Mouse (Mus musculus) layer of hippocampus, adult 2 months (tissue): ENCODE data around the gene Elf1. TPM values are rescaled to one million over a fixed set of nuclear protein-coding genes. Genes with fewer than 3 reads are reported as not detected.

Experiments
- DNase-seq, 2 experiments: peaks; one replicate each; pipeline ENCODE4 v3.0.0; 2022; ENCODE audit warnings: low spot score in 2 of 2
- H3K27ac ChIP-seq: fragments of 200-600 bp; 2 replicates; pipeline ENCODE4 v1.8.1; 2022
- H3K4me3 ChIP-seq: fragments of 200-600 bp; 2 replicates; pipeline ENCODE4 v1.8.1; 2022; ENCODE audit warnings: mild to moderate bottlenecking
- CTCF ChIP-seq: fragments of 200-600 bp; conservative IDR thresholded peaks from 2 replicates; pipeline ENCODE4 v1.8.1; 2022; ENCODE audit warnings: antibody characterized with exemption, mild to moderate bottlenecking, moderate library complexity
- total RNA-seq, 2 experiments: library from RNA; stranded (reverse); gene quantifications; 2 replicates each; pipeline ENCODE4 v1.2.3; 2021

The Elf1 gene
- total RNA-seq, 2 experiments from 2014 or later, result 4.6 to 4.8 TPM

DNA sequence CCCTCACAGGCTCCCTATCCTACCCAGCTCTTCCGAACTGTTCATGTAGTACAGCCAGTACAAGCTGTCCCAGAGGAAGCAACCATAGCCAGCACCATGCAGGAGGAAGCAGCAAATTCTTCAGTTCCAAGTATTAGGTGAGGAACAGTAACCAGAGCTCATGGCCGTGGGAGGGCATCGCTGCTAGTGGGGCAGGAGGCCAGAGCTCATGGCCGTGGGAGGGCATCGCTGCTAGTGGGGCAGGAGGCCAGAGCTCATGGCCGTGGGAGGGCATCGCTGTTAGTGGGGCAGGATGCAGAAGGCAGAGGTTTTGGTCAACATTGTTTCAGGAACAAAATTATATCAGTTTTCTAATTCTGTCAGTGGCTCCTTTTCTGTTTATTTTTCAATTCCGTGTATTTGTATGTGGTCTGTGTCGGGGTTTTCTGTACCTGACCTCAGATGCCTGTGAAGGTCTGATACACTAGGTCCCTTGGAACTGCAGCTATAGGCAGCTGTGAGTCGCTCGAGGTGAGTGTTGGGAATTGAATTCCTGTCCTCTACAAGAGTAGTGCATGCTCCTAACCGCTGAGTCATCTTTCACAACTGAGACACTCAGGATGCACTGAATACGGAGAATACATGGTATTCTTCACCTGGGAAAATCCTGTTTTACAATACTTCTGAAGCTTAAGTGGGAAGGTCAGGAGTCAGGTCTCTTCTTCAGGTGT lies 92.6 kb downstream of the Elf1 start:
- no peak for DNase-seq
- TF ChIP-seq CTCF, result no peak

DNA sequence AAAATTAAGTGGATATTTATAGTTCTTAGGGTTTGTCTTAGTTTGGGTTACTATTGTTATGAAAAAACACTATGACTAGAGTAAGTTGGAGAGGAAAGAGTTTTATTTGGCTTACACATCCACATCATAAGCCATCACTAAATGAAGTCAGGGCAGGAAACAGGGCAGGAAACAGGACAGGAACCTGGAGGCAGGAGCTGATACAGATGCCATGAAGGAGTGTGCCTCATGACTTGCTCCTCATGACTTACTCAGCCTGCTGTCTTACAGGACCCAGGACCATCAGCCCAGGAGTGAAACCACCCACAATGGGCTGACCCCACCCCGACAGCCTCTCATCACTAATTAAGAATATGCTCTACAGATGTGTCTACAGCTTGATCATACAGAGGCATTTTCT lies 93.4 kb downstream of the Elf1 start:
- no peak overlapping the region for H3K4me3 ChIP-seq
- no peak for TF ChIP-seq CTCF
- no peak overlapping the region for H3K27ac ChIP-seq
- no peak for DNase-seq

More for the DNA sequence above, 92.6 kb downstream of the Elf1 start:
- Histone ChIP-seq H3K27ac (no peak overlapping the region), H3K4me3 (no peak overlapping the region)

DNA sequence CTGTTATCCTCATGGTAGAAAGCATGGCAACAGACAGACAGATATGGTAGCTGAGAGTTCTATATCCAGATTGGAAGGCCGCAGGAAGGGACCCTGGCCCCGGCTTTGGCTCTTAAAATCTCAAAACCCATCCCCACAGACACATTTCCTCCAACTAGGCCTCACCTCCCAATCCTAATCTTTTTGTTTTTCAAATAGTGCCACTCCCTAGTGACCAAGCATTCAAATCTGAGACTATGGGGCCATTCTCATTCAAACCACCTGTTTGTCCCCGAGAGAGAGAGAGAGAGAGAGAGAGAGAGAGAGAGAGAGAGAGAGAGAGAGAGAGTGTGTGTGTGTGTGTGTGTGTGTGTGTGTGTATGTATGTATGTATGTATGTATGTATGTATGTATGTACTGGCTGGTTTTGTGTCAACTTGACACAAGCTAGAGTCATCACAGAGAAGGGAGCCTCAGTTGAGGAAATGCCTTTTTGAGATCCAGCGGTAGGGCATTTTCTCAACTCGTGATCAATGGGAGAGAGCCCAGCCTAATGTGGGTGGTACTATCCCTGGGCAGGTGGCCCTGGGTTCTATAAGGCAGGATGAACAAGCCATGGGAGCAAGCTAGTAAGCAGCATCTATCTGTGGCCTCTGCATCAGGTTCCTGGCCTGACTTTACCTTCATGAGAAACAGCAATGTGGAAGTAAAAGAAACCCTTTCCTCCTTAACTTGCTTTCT lies 102.7 kb downstream of the Elf1 start:
- no peak for DNase-seq
- no peak for TF ChIP-seq CTCF
- no peak overlapping the region for H3K27ac ChIP-seq
- no peak overlapping the region for H3K4me3 ChIP-seq

DNA sequence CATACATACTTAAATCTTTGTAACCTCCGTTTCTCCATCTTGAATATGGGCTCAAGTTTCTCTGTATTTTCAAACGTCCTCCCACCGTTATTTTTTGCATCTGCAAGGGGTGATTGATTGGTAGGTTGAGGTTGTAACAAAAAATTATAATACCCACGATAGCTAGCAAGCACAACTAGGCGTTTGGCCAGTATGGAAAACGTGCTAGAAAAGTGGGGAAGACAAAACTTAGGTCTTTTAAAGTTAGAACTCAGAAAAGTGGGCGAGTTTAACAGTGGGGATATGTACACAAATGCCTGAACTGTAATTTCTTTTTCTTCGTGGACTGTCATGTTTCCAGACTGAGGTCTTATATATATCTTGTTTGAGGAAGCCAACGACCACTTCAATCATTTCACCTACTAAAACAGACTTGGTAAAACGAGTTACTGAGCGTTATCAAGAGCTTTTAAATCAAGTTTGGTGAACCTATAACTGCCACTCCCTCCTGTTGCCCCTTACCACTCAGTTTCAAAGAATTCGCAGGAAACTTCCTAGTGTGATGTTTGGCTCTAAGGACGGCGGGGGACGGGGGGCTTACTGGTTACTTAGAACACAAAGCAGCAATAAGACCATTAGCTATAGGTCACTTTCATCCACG lies 105.6 kb downstream of the Elf1 start:
- Histone ChIP-seq H3K27ac (peak overlapping the region; percentile 99), H3K4me3 (peak overlapping the region; percentile 68)
- no peak for DNase-seq
- TF ChIP-seq CTCF, result no peak

GRCm38 (mm10) chr14:79587139-79587851 lies 106.3 kb downstream of the Elf1 start, which contains the start of gene Sugt1:
Sugt1 (plus strand) TSS chr14:79587691.
- peak within 1 kb of the TSS; percentile 99 for H3K27ac ChIP-seq
- no peak for TF ChIP-seq CTCF
- peak within 1 kb of the TSS; percentile 68 for H3K4me3 ChIP-seq
- DNase-seq, result peak; percentile 95 to 96

DNA sequence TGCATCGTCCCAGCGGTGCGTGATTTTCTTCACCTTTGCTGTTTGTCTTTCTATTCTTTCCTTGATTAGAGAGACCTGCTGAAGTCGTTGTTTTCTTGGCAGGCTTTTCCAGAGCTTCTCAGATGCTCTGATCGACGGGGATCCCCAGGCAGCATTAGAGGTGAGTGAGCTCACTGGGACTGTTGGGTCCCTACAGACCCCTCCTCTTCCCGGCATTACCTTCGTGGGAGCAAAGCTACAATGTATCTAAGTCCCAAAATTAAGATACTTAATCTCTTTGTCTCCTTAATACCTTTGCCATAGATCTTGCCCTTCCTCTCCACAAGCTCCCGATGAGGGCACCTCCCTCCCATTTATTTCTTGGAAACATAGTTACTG lies 106.8 kb downstream of the Elf1 start:
- Histone ChIP-seq H3K4me3 (peak overlapping the region; percentile 68), H3K27ac (peak overlapping the region; percentile 99)
- TF ChIP-seq CTCF, result no peak
- DNase-seq, result no peak

- Histone ChIP-seq H3K27ac (no peak overlapping the region), H3K4me3 (peak overlapping the region; percentile 68)
- DNase-seq, result no peak
- no peak for TF ChIP-seq CTCF
These were observed 107.5 kb downstream of the Elf1 start for GRCm38 (mm10) chr14:79588534-79588951.

DNA sequence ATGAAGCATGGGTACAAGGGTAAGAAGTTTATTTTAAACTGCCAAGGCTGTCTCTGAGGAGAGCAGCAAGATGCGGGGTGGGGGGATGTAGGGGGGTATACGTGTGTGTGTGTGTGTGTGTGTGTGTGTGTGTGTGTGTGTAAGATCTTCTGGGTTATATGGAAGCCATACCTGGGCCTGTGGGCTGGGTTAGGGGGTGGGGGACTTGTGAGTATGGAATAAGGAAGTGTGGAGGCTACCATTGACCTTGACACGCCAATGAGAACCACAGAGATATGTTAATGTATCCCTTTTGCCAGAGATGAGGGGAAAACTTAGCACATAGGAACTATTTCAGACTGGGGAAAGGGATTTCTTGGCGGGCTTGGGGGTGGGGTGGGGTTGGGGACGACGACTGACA lies 108.4 kb downstream of the Elf1 start:
- no peak for TF ChIP-seq CTCF
- Histone ChIP-seq H3K27ac (no peak overlapping the region), H3K4me3 (no peak overlapping the region)
- DNase-seq, result no peak

GRCm38 (mm10) chr14:79590916-79591315 lies 109.9 kb downstream of the Elf1 start:
- Histone ChIP-seq H3K4me3 (no peak overlapping the region), H3K27ac (no peak overlapping the region)
- no peak for TF ChIP-seq CTCF
- DNase-seq, result no peak

DNA sequence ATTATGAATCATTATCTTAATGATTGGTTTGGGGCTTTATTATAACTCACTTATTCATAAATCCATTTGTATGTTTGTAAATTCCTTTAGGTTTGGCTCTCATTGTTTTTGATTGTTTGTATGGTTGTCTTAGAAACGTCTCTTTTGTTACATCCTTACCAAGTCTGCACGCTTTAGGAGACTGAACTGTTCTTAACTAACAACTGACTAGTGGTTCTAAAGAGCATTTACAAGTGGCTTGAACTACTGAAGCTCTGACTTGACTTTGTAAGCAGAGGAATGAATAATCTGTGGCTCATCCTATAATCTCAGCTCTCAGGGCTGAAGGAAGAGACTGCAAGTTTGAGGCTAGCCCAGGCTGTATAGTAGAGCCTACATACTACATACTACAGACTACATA lies 110.6 kb downstream of the Elf1 start:
- no peak for DNase-seq
- no peak for TF ChIP-seq CTCF
- H3K4me3 ChIP-seq, result no peak overlapping the region
- H3K27ac ChIP-seq, result no peak overlapping the region

GRCm38 (mm10) chr14:79594069-79594468 lies 113.1 kb downstream of the Elf1 start:
- TF ChIP-seq CTCF, result no peak
- Histone ChIP-seq H3K27ac (no peak overlapping the region), H3K4me3 (no peak overlapping the region)
- no peak for DNase-seq

GRCm38 (mm10) chr14:79596602-79597001 lies 115.6 kb downstream of the Elf1 start:
- TF ChIP-seq CTCF, result no peak
- no peak overlapping the region for H3K4me3 ChIP-seq
- H3K27ac ChIP-seq, result no peak overlapping the region
- no peak for DNase-seq

DNA sequence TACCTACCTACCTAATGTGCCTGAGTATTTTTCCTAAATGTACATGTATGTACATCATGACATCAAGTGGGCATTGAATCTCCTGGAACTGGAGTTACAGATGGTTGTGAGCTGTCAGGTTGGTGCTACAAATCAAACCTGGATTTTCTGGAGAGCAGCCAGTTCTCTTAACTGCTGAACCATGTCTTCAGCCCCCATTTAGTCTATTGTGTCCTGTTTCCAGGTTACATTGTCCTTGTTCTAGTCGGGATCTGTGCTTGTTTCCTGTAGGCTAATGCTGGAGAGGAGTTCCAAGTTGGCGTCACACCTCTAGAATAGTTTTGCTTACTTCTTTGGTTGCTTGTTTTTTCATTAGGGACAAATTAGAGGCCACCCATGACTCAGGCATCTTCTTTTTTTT lies 124.9 kb downstream of the Elf1 start:
- peak in 1 of 2 experiments; percentile 8 for DNase-seq
- Histone ChIP-seq H3K27ac (peak overlapping the region; percentile 37; the same call in 1 of the 2 replicates), H3K4me3 (no peak overlapping the region)
- no peak for TF ChIP-seq CTCF
